Mouse (Mus musculus) intestine, embryonic 14.5 days (tissue): ENCODE data around the gene Gbx2. TPM values are rescaled to one million over a fixed set of nuclear protein-coding genes. Genes with fewer than 3 reads are reported as not detected.
A peak's percentile ranks its signal among the peaks of the same experiment; 100 is the strongest.

Source experiments
- ATAC-seq: fragments of 200-750 bp; cut with Nextera tagmentation; replicated peaks from 2 replicates; pipeline ENCODE4 v1.8.0; 2017; ENCODE audit warnings: low read depth, moderate number of reproducible peaks, moderate TSS enrichment, moderate library complexity; ENCODE audit not compliant: low FRiP score, low TSS enrichment
- DNase-seq: peaks from one replicate; pipeline ENCODE4 v3.0.0-alpha.2; 2018; ENCODE audit warnings: low spot score
- H3K27ac ChIP-seq: fragments of 300-500 bp; sonication (generic); 2 replicates; pipeline ENCODE4 v1.5.1; 2014; ENCODE audit warnings: low read depth, mild to moderate bottlenecking, control low read depth
- H3K27me3 ChIP-seq: fragments of 300-500 bp; sonication (generic); replicated peaks from 2 replicates; pipeline ENCODE4 v1.6.1; 2014; ENCODE audit warnings: low read length, control low read depth; ENCODE audit not compliant: control insufficient read depth, insufficient read depth
- H3K36me3 ChIP-seq: fragments of 300-500 bp; sonication (generic); 2 replicates; pipeline ENCODE4 v1.6.1; 2014; ENCODE audit warnings: low read length, control low read depth; ENCODE audit not compliant: control insufficient read depth, insufficient read depth
- H3K4me1 ChIP-seq: fragments of 300-500 bp; sonication (generic); replicated peaks from 2 replicates; pipeline ENCODE4 v1.6.1; 2014; ENCODE audit warnings: low read length, control low read depth, mixed read lengths; ENCODE audit not compliant: control insufficient read depth, insufficient read depth
- H3K4me2 ChIP-seq: fragments of 300-500 bp; sonication (generic); 2 replicates; pipeline ENCODE4 v1.6.1; 2014; ENCODE audit warnings: low read length
- H3K4me3 ChIP-seq: fragments of 300-500 bp; sonication (generic); 2 replicates; pipeline ENCODE4 v1.5.1; 2014; ENCODE audit warnings: low read depth, low read length, control low read depth, mixed read lengths
- H3K9ac ChIP-seq: fragments of 300-500 bp; sonication (generic); 2 replicates; pipeline ENCODE4 v1.6.1; 2014; ENCODE audit warnings: mild to moderate bottlenecking, low read length
- H3K9me3 ChIP-seq: fragments of 300-500 bp; sonication (generic); 2 replicates; pipeline ENCODE4 v1.6.1; 2016; ENCODE audit warnings: low read length, control low read depth; ENCODE audit not compliant: control insufficient read depth
- WGBS: fragments of 180-500 bp; shearing (Covaris S2); extraction: QIAGEN DNeasy Blood & Tissue Kit; methylation state at CpG from one replicate; pipeline ENCODE4 v1.1.7; 2014; 5-methylcytosine and 5-hydroxymethylcytosine counted together
- polyA plus RNA-seq: library from polyadenylated mRNA; unstranded; fragments of >200 nt; fragmentation: Nextera tagmentation; extraction: Ambion mirVana; gene quantifications from 2 replicates; pipeline ENCODE4 v1.2.1, GENCODE M21; 2014

Gbx2 gene
- polyA plus RNA-seq, 1 experiment from 2014 or later: not detected

GRCm38 (mm10) chr1:89933028-89933427 lies 2.0 kb upstream of the Gbx2 start:
- Histone ChIP-seq H3K9ac (no peak overlapping the region), H3K4me3 (no peak overlapping the region), H3K4me2 (no peak overlapping the region), H3K27ac (no peak overlapping the region), H3K27me3 (peaks cover 100% of the 10 kb centered on the region), H3K36me3 (no peaks in the 10 kb centered on the region), H3K9me3 (no peaks in the 10 kb centered on the region), H3K4me1 (peaks cover 15% of the 10 kb centered on the region)
- no peak for ATAC-seq
- DNase-seq: no peak
- WGBS: 8% methylated on average over 6 of the region's 6 CpGs

GRCm38 (mm10) chr1:89932616-89933015 lies 1.6 kb upstream of the Gbx2 start:
- WGBS: 4% methylated on average over 16 of the region's 16 CpGs
- peaks cover 100% of the 10 kb centered on the region for H3K27me3 ChIP-seq
- H3K9me3 ChIP-seq: no peaks in the 10 kb centered on the region
- no peak overlapping the region for H3K27ac ChIP-seq
- H3K36me3 ChIP-seq: no peaks in the 10 kb centered on the region
- H3K4me2 ChIP-seq: no peak overlapping the region
- no peak overlapping the region for H3K9ac ChIP-seq
- H3K4me1 ChIP-seq: peaks cover 15% of the 10 kb centered on the region
- H3K4me3 ChIP-seq: no peak overlapping the region
- no peak for DNase-seq
- no peak for ATAC-seq

- DNase-seq (no peak), ATAC-seq (no peak)
- 2% methylated on average over 19 of the region's 19 CpGs for WGBS
- Histone ChIP-seq H3K4me3 (no peak overlapping the region), H3K4me1 (peaks cover 15% of the 10 kb centered on the region), H3K27ac (no peak overlapping the region), H3K4me2 (no peak overlapping the region), H3K27me3 (peaks cover 100% of the 10 kb centered on the region), H3K9ac (no peak overlapping the region), H3K9me3 (no peaks in the 10 kb centered on the region), H3K36me3 (no peaks in the 10 kb centered on the region)
Measured at GRCm38 (mm10) chr1:89932021-89932423, 1.0 kb upstream of the Gbx2 start.

GRCm38 (mm10) chr1:89930551-89930950 lies 428 bp downstream of the Gbx2 start:
- DNase-seq: peak; percentile 74
- H3K4me2 ChIP-seq: peak overlapping the region; percentile 64
- peaks cover 15% of the 10 kb centered on the region for H3K4me1 ChIP-seq
- peaks cover 100% of the 10 kb centered on the region for H3K27me3 ChIP-seq
- H3K9ac ChIP-seq: no peak overlapping the region; the same call in 1 of the 2 replicates
- H3K4me3 ChIP-seq: peak overlapping the region; percentile 42
- no peaks in the 10 kb centered on the region for H3K9me3 ChIP-seq
- ATAC-seq: no peak
- H3K27ac ChIP-seq: no peak overlapping the region
- H3K36me3 ChIP-seq: no peaks in the 10 kb centered on the region
- WGBS: under 1% methylated on average over 45 of the region's 45 CpGs

- H3K9me3 ChIP-seq: no peaks in the 10 kb centered on the region
- under 1% methylated on average over 54 of the region's 55 CpGs for WGBS
- H3K9ac ChIP-seq: no peak overlapping the region; the same call in 1 of the 2 replicates
- H3K4me1 ChIP-seq: peaks cover 15% of the 10 kb centered on the region
- peak overlapping the region; percentile 42 for H3K4me3 ChIP-seq
- ATAC-seq (no peak), DNase-seq (no peak)
- peaks cover 100% of the 10 kb centered on the region for H3K27me3 ChIP-seq
- no peak overlapping the region for H3K27ac ChIP-seq
- H3K4me2 ChIP-seq: peak overlapping the region; percentile 64
- no peaks in the 10 kb centered on the region for H3K36me3 ChIP-seq
Measured at GRCm38 (mm10) chr1:89929721-89930505, 1.1 kb downstream of the Gbx2 start.

- Histone ChIP-seq H3K36me3 (no peaks in the 10 kb centered on the region), H3K4me2 (no peak overlapping the region), H3K4me3 (no peak overlapping the region), H3K9me3 (no peaks in the 10 kb centered on the region), H3K27ac (no peak overlapping the region), H3K9ac (no peak overlapping the region), H3K27me3 (peaks cover 100% of the 10 kb centered on the region), H3K4me1 (peaks cover 15% of the 10 kb centered on the region)
- WGBS: 6% methylated on average over 6 of the region's 6 CpGs
- DNase-seq: peak; percentile 64
- ATAC-seq: no peak
Measured at GRCm38 (mm10) chr1:89929181-89929580, 1.8 kb downstream of the Gbx2 start.

- peak; percentile 67 for DNase-seq
- 14% methylated on average over 25 of the region's 25 CpGs for WGBS
Measured at GRCm38 (mm10) chr1:89928676-89929075, 2.3 kb downstream of the Gbx2 start.

GRCm38 (mm10) chr1:89927061-89927661 lies 3.8 kb downstream of the Gbx2 start:
- peak overlapping the region; percentile 52 for H3K4me2 ChIP-seq
- no peak overlapping the region for H3K9ac ChIP-seq
- WGBS: 2% methylated on average over 36 of the region's 36 CpGs
- no peaks in the 10 kb centered on the region for H3K9me3 ChIP-seq
- peak overlapping the region; percentile 30 for H3K4me3 ChIP-seq
- peaks cover 100% of the 10 kb centered on the region for H3K27me3 ChIP-seq
- DNase-seq (no peak), ATAC-seq (no peak)
- H3K27ac ChIP-seq: no peak overlapping the region
- H3K4me1 ChIP-seq: peaks cover 20% of the 10 kb centered on the region
- H3K36me3 ChIP-seq: no peaks in the 10 kb centered on the region

More at GRCm38 (mm10) chr1:89928676-89929075, 2.3 kb downstream of the Gbx2 start:
- peaks cover 100% of the 10 kb centered on the region for H3K27me3 ChIP-seq
- H3K9ac ChIP-seq: no peak overlapping the region
- no peak for ATAC-seq
- no peak overlapping the region for H3K4me3 ChIP-seq
- no peaks in the 10 kb centered on the region for H3K36me3 ChIP-seq
- H3K9me3 ChIP-seq: no peaks in the 10 kb centered on the region
- no peak overlapping the region for H3K4me2 ChIP-seq
- H3K4me1 ChIP-seq: peaks cover 15% of the 10 kb centered on the region
- H3K27ac ChIP-seq: no peak overlapping the region
